Mouse (Mus musculus) MEL (cell line): Measurements from ENCODE around the gene Slc16a10. TPM values are rescaled to one million over a fixed set of nuclear protein-coding genes. Genes with fewer than 3 reads are reported as not detected.

ENCODE experiments used
- DNase-seq: peaks from one replicate; pipeline ENCODE4 v3.0.0; 2011; ENCODE audit warnings: low read depth, low spot score
- H3K27ac ChIP-seq: 2 replicates; pipeline ENCODE4 v1.5.1; 2012; ENCODE audit warnings: low read depth, mild to moderate bottlenecking, control low read depth, low read length, moderate library complexity; ENCODE audit not compliant: control insufficient read depth
- H3K27me3 ChIP-seq, 2 experiments: fragments of 150-350 bp in 1 of 2; sonication (generic) in 1 of 2; 2 replicates each; pipeline ENCODE4 v1.6.1; 2012; ENCODE audit warnings: low read length in 2 of 2, mild to moderate bottlenecking in 2 of 2, improper control_type of control experiment in 1 of 2, moderate library complexity in 1 of 2; ENCODE audit not compliant: insufficient read depth in 2 of 2, control insufficient read depth in 1 of 2
- H3K36me3 ChIP-seq, 2 experiments: 2 replicates each; pipeline ENCODE4 v1.6.1; 2012 to 2014; ENCODE audit warnings: low read length in 2 of 2, improper control_type of control experiment in 1 of 2, inconsistent platforms in 1 of 2, mild to moderate bottlenecking in 1 of 2; ENCODE audit not compliant: insufficient read depth in 2 of 2, control insufficient read depth in 1 of 2
- H3K4me1 ChIP-seq, 2 experiments: fragments of 150-350 bp in 1 of 2; sonication (generic) in 1 of 2; 2 replicates each; pipeline ENCODE4 v1.6.1; 2012; ENCODE audit warnings: low read length in 2 of 2, improper control_type of control experiment in 1 of 2, mild to moderate bottlenecking in 1 of 2; ENCODE audit not compliant: insufficient read depth in 2 of 2, control insufficient read depth in 1 of 2
- H3K4me3 ChIP-seq, 2 experiments: fragments of 150-350 bp in 1 of 2; sonication (generic) in 1 of 2; 2 replicates each; pipeline ENCODE4 v1.5.1; 2012; ENCODE audit warnings: low read depth in 2 of 2, low read length in 2 of 2, mild to moderate bottlenecking in 2 of 2, moderate library complexity in 2 of 2, control low read depth in 1 of 2, improper control_type of control experiment in 1 of 2; ENCODE audit not compliant: control insufficient read depth in 1 of 2, insufficient read depth in 1 of 2
- H3K79me2 ChIP-seq: 2 replicates; pipeline ENCODE4 v1.6.1; 2012; ENCODE audit warnings: mild to moderate bottlenecking, low read length, moderate library complexity; ENCODE audit not compliant: control insufficient read depth, poor library complexity, insufficient read depth
- H3K9ac ChIP-seq: 2 replicates; pipeline ENCODE4 v1.6.1; 2012; ENCODE audit warnings: low read depth, mild to moderate bottlenecking, control low read depth, low read length, moderate library complexity; ENCODE audit not compliant: control insufficient read depth, poor library complexity, severe bottlenecking
- H3K9me3 ChIP-seq: fragments of 150-350 bp; sonication (generic); replicated peaks from 2 replicates; pipeline ENCODE4 v1.6.1; 2012; ENCODE audit warnings: mild to moderate bottlenecking, low read length, improper control_type of control experiment, moderate library complexity; ENCODE audit not compliant: insufficient read depth
- BHLHE40 ChIP-seq: IDR thresholded peaks from 2 replicates; pipeline ENCODE4 v1.6.1; 2012; ENCODE audit warnings: low read depth, mild to moderate bottlenecking, inconsistent platforms, low read length, improper control_type of control experiment, borderline replicate concordance
- CHD1 ChIP-seq: IDR thresholded peaks from 2 replicates; pipeline ENCODE4 v1.6.1; 2012; ENCODE audit warnings: low read depth, mild to moderate bottlenecking, inconsistent platforms, low read length, improper control_type of control experiment
- CTCF ChIP-seq, 3 experiments: IDR thresholded peaks in 2 of 3; conservative IDR thresholded peaks in 1 of 3; 2 replicates each; pipeline ENCODE4 v1.5.1; 2011 to 2012; ENCODE audit warnings: low read length in 3 of 3, low read depth in 2 of 3, mild to moderate bottlenecking in 2 of 3, improper control_type of control experiment in 1 of 3, inconsistent platforms in 1 of 3, mixed read lengths in 1 of 3, moderate library complexity in 1 of 3; ENCODE audit not compliant: control insufficient read depth in 1 of 3, insufficient read depth in 1 of 3, poor library complexity in 1 of 3, severe bottlenecking in 1 of 3
- EP300 ChIP-seq, 2 experiments: IDR thresholded peaks; 2 replicates each; pipeline ENCODE4 v1.6.1; 2011; ENCODE audit warnings: improper control_type of control experiment in 2 of 2, low read length in 2 of 2, low read depth in 1 of 2, mild to moderate bottlenecking in 1 of 2
- ETS1 ChIP-seq: IDR thresholded peaks from 2 replicates; pipeline ENCODE4 v1.6.1; 2012; ENCODE audit warnings: low read depth, mild to moderate bottlenecking, inconsistent platforms, low read length, improper control_type of control experiment, moderate library complexity
- GABPA ChIP-seq: IDR thresholded peaks from 2 replicates; pipeline ENCODE4 v1.6.1; 2012; ENCODE audit warnings: low read depth, mild to moderate bottlenecking, inconsistent platforms, low read length, improper control_type of control experiment, moderate library complexity
- MAX ChIP-seq: IDR thresholded peaks from 2 replicates; pipeline ENCODE4 v1.6.1; 2011; ENCODE audit warnings: low read length, improper control_type of control experiment
- MAZ ChIP-seq: IDR thresholded peaks from 2 replicates; pipeline ENCODE4 v1.6.1; 2012; ENCODE audit warnings: low read depth, mild to moderate bottlenecking, inconsistent platforms, low read length, improper control_type of control experiment
- MXI1 ChIP-seq: IDR thresholded peaks from 2 replicates; pipeline ENCODE4 v1.6.1; 2011; ENCODE audit warnings: mild to moderate bottlenecking, low read depth, low read length, improper control_type of control experiment
- MYC ChIP-seq: IDR thresholded peaks from 2 replicates; pipeline ENCODE4 v1.6.1; 2011; ENCODE audit warnings: low read depth, mild to moderate bottlenecking, low read length, improper control_type of control experiment, moderate library complexity
- NELFE ChIP-seq: IDR thresholded peaks from 2 replicates; pipeline ENCODE4 v1.6.1; 2011; ENCODE audit warnings: low read depth, low read length, improper control_type of control experiment
- POLR2AphosphoS2 ChIP-seq: IDR thresholded peaks from 2 replicates; pipeline ENCODE4 v1.6.1; 2011; ENCODE audit warnings: low read length, improper control_type of control experiment
- POLR2AphosphoS5 ChIP-seq: IDR thresholded peaks from 2 replicates; pipeline ENCODE4 v1.6.1; 2012; ENCODE audit warnings: low read depth, borderline replicate concordance, mild to moderate bottlenecking, inconsistent platforms, low read length, moderate library complexity, mixed read lengths
- RCOR1 ChIP-seq: IDR thresholded peaks from 2 replicates; pipeline ENCODE4 v1.6.1; 2012; ENCODE audit warnings: low read depth, mild to moderate bottlenecking, inconsistent platforms, low read length, improper control_type of control experiment
- SMC3 ChIP-seq: IDR thresholded peaks from 2 replicates; pipeline ENCODE4 v1.6.1; 2011; ENCODE audit warnings: low read depth, low read length, improper control_type of control experiment
- TAL1 ChIP-seq: IDR thresholded peaks from 2 replicates; pipeline ENCODE4 v1.6.1; 2012; ENCODE audit warnings: mild to moderate bottlenecking, inconsistent platforms, low read length, moderate library complexity, mixed read lengths
- TBP ChIP-seq: IDR thresholded peaks from 2 replicates; pipeline ENCODE4 v1.8.0; 2011; ENCODE audit warnings: low read depth, low read length, improper control_type of control experiment
- TCF12 ChIP-seq: IDR thresholded peaks from 2 replicates; pipeline ENCODE4 v1.6.1; 2014; ENCODE audit warnings: low read depth, mild to moderate bottlenecking, inconsistent platforms, low read length, improper control_type of control experiment, moderate library complexity
- UBTF ChIP-seq: IDR thresholded peaks from 2 replicates; pipeline ENCODE4 v1.6.1; 2012; ENCODE audit warnings: low read depth, mild to moderate bottlenecking, inconsistent platforms, low read length, improper control_type of control experiment, moderate library complexity, borderline replicate concordance; ENCODE audit not compliant: insufficient read depth
- USF2 ChIP-seq, 2 experiments: IDR thresholded peaks; 2 replicates each; pipeline ENCODE4 v1.6.1; 2011 to 2012; ENCODE audit warnings: improper control_type of control experiment in 2 of 2, low read length in 2 of 2, borderline replicate concordance in 1 of 2, inconsistent platforms in 1 of 2, low read depth in 1 of 2, mild to moderate bottlenecking in 1 of 2; ENCODE audit not compliant: insufficient read depth in 1 of 2
- ZKSCAN1 ChIP-seq: IDR thresholded peaks from 2 replicates; pipeline ENCODE4 v1.6.1; 2012; ENCODE audit warnings: low read depth, mild to moderate bottlenecking, inconsistent platforms, low read length, improper control_type of control experiment, moderate library complexity
- ZMIZ1 ChIP-seq: IDR thresholded peaks from 2 replicates; pipeline ENCODE4 v1.6.1; 2012; ENCODE audit warnings: low read depth, mild to moderate bottlenecking, inconsistent platforms, low read length, improper control_type of control experiment, moderate library complexity
- ZNF384 ChIP-seq: IDR thresholded peaks from 2 replicates; pipeline ENCODE4 v1.6.1; 2012; ENCODE audit warnings: low read depth, mild to moderate bottlenecking, inconsistent platforms, low read length, improper control_type of control experiment
- polyA plus RNA-seq, 2 experiments: library from polyadenylated mRNA; stranded (reverse) in 1 of 2; unstranded in 1 of 2; fragments of >175 nt in 1 of 2; fragments of >200 nt in 1 of 2; gene quantifications; 2 replicates each; pipeline versions ENCODE4 v1.2.1 to v1.2.4; 2012; ENCODE audit warnings: low replicate concordance in 2 of 2, low read depth in 1 of 2; ENCODE audit not compliant: insufficient read length in 2 of 2, insufficient read depth in 1 of 2, missing spikeins in 1 of 2
- total RNA-seq: library from RNA; depleted of rRNA; stranded (reverse); fragments of 300-350 nt; gene quantifications from 2 replicates; pipeline ENCODE4 v1.2.3, GENCODE M21; 2012

The Slc16a10 gene
- total and polyA plus RNA-seq, 3 experiments: 13.2 to 17.9 TPM; not detected in 1

- no peak for DNase-seq
- Histone ChIP-seq H3K4me3 (no peak overlapping the region), H3K79me2 (no peaks in the 10 kb centered on the region), H3K36me3 (peaks cover 0 to 7% of the 10 kb centered on the region in 2 experiments; a peak in 2 of 4 replicates), H3K9ac (no peak overlapping the region), H3K9me3 (no peaks in the 10 kb centered on the region)
- TF ChIP-seq ETS1 (no peak), RCOR1 (no peak), ZNF384 (no peak), CHD1 (no peak), USF2 (IDR thresholded peaks at IDR 0.05; ENCODE audit: borderline replicate concordance in 1 of 2, insufficient read depth in 1 of 2, low read depth in 1 of 2, low read length in 2 of 2) (no peak), BHLHE40 (no peak), TCF12 (no peak), TBP (no peak), ZKSCAN1 (no peak), SMC3 (no peak), GABPA (no peak), NELFE (no peak), POLR2AphosphoS5 (no peak)
- TF ChIP-seq, all 39 proteins: peak for 0
- H3K27me3 ChIP-seq: no peaks in the 10 kb centered on the region
- H3K4me1 ChIP-seq: peaks cover 4 to 12% of the 10 kb centered on the region in 2 experiments
- H3K27ac ChIP-seq: no peak overlapping the region
These were observed 30.1 kb upstream of the Slc16a10 start for GRCm38 (mm10) chr10:40172136-40172535.

- no peak for TF ChIP-seq ETS1
- no peak for TF ChIP-seq POLR2AphosphoS5
- no peak for TF ChIP-seq MXI1
- TF ChIP-seq CTCF (IDR thresholded peaks at IDR 0.05 in 2 of 3, conservative IDR thresholded peaks at IDR 0.05 in 1 of 3; ENCODE audit: control insufficient read depth in 1 of 3, insufficient read depth in 1 of 3, low read depth in 2 of 3, low read length in 3 of 3, poor library complexity in 1 of 3, severe bottlenecking in 1 of 3): no peak
- TF ChIP-seq POLR2AphosphoS2: no peak
- TF ChIP-seq NELFE: no peak
- TF ChIP-seq MAZ: no peak
- TF ChIP-seq EP300 (IDR thresholded peaks at IDR 0.05; ENCODE audit: low read depth in 1 of 2, low read length in 2 of 2): no peak
- no peak for TF ChIP-seq USF2 (IDR thresholded peaks at IDR 0.05; ENCODE audit: borderline replicate concordance in 1 of 2, insufficient read depth in 1 of 2, low read depth in 1 of 2, low read length in 2 of 2)
- TF ChIP-seq TAL1: no peak
- no peak for TF ChIP-seq TCF12
- TF ChIP-seq MAX: no peak
- no peak for TF ChIP-seq UBTF
- TF ChIP-seq MYC: no peak
- no peak for TF ChIP-seq ZKSCAN1
- TF ChIP-seq ZNF384: no peak
- no peak for TF ChIP-seq ZMIZ1
- no peak for TF ChIP-seq RCOR1
- peaks cover 4 to 9% of the 10 kb centered on the region in 2 experiments for H3K4me1 ChIP-seq
- H3K27ac ChIP-seq: no peak overlapping the region
- no peak overlapping the region for H3K9ac ChIP-seq
- H3K36me3 ChIP-seq: peaks cover 0 to 5% of the 10 kb centered on the region in 2 experiments; a peak in 1 of 4 replicates
- H3K4me3 ChIP-seq: no peak overlapping the region
- no peaks in the 10 kb centered on the region for H3K9me3 ChIP-seq
- no peaks in the 10 kb centered on the region for H3K79me2 ChIP-seq
- H3K27me3 ChIP-seq: no peaks in the 10 kb centered on the region
- DNase-seq: no peak
These were observed 29.2 kb upstream of the Slc16a10 start for GRCm38 (mm10) chr10:40171211-40171610.
